Mouse (Mus musculus) frontal cortex, adult (tissue): ENCODE results near the gene Prrc2b.

Experiments
- ATAC-seq: cut with Nextera tagmentation; 2 replicates; pipeline ENCODE4 v1.9.2; 2017; ENCODE audit warnings: mild to moderate bottlenecking, moderate library complexity, mixed read lengths; ENCODE audit not compliant: low TSS enrichment

Gene Prrc2b

GRCm38 (mm10) chr2:32275823-32276222, 124.9 kb downstream of the Prrc2b start:
- no peak for ATAC-seq

- ATAC-seq: no peak
These were observed 131.4 kb downstream of the Prrc2b start for GRCm38 (mm10) chr2:32282289-32282688.

- ATAC-seq: peak; percentile 68; the same call in 1 of the 2 replicates
These were observed 131.8 kb downstream of the Prrc2b start for GRCm38 (mm10) chr2:32282727-32283126.

GRCm38 (mm10) chr2:32283986-32284385, 133.1 kb downstream of the Prrc2b start:
- ATAC-seq: no peak
